Mouse (Mus musculus): ENCODE data around the gene Wdr44.
"Not testable (repeated sequence)": the region's sequence is repeated elsewhere in the genome, so short reads cannot be mapped to it uniquely, and the experiment has no call there.

The Wdr44 gene

DNA sequence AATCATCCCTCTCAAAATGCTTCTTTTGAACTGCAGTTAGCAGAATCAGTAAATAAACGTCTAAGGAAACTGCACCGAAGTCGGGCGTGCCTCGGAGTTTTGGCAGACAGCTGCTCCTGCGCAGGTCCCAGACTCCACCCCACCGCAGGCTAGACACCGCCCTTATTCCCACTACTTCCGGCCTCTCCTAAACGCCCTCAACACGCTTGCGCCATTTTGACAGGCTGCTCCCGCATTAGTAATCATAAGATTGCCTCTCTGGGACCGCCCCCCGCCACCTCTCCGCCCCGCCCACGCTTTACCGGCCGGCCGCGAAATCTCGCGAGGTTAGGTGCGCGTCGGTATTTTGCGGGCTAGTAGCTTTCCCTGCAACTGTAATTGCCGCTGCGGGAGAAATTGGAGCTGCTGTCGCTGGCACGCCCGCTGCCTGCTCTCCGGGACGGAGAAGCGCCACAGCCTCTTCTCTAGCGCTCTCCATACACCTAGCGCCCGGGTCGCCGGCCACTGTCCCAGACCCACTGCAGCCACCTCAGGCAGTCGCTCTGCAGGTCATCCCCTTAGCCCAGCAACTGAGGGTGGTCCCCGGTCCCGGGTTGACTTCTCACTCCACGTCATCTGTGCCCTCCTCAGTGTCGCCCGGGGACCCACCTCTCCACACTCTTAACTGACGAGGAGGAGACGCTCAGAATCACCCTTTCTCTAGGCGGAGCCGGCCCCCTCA is at the start of gene Wdr44:
Wdr44 (plus strand) TSS at position 330 of the 721 bp plus-strand sequence.
- DNase-seq (ENCODE audit: low spot score), result peak; percentile 94

DNA sequence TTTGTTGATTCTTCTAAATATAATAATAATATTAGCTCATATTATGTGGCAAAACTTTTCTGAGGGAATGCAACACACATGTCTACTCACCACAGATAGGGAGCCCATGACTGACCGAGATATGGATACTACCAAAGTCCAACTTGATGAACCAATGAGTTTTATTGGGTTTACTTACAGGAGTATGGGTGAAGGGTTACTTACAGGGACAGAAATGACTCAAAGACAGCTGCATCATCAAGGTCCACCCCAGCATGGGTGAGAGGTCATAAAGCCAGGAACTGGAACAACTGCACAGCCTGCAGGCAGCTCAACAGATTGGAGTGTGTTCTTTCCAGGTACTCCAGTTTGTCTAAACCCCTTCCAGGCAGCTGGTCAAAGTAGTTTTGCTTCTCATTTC is 44.5 kb upstream of the Wdr44 start:
- DNase-seq (ENCODE audit: low spot score), result no peak

DNA sequence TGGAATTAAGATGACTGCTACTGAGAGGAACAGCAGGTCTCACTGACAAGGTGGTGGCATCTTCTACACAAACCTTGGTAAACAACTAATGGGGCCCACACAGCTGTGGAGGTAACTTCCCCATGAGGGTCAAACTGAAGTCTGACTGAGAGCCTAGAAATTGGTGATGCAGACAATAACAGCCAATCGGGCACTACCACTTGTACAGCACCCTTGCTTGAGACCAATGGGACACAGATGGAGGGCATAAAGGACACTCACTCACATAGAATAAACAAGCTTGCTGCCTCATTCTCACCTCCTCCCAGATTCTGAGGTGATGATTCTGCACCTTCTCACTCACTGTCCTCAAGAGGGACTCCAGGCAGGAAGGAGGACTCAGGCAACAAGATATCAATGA is 30.6 kb upstream of the Wdr44 start:
- DNase-seq (ENCODE audit: low spot score), result no peak

GRCm38 (mm10) chrX:23673193-23673592 is 19.7 kb upstream of the Wdr44 start:
- DNase-seq (ENCODE audit: low spot score), result no peak

- no peak for DNase-seq (ENCODE audit: low spot score)
These were observed 17.4 kb upstream of the Wdr44 start for GRCm38 (mm10) chrX:23675450-23675849.

DNA sequence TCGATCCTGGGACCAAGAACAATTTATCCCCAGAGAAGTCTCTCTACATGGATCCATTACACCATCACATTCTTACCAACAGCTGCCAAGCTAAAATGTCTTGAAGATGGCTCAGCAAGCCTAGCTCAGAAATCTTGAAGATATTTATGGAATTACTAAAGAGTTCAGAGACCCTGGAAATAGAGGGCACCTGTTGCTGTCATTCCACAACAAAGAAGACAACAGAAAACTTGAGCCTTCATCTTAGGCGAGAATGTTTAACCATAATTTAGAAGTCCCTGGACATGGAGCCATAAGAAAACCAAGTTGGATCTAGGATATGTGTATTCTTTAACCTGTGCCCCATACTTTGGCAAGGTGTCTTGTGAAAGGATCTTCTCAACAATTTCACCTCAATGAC is 16.3 kb upstream of the Wdr44 start:
- DNase-seq (ENCODE audit: low spot score), result no peak

DNA sequence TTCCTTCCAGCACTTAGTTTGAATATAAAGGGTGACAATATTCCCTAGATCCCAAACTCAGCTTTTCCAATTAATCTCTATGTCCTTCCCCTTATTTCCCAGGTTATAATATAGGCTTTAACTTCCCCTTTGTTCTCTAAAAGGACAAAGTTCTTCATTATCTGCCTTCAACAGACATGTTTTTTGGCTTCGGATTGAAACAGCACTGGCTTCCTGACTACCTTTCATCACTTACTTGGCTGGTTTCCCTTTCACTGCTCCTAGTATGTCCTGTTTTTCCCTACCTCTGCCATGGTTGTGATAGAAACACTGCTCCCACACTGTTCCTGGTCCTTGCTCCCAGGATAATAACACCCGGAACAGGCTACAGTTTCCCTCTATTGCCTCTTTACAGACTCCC is 15.3 kb upstream of the Wdr44 start:
- DNase-seq (ENCODE audit: low spot score), result no peak

DNA sequence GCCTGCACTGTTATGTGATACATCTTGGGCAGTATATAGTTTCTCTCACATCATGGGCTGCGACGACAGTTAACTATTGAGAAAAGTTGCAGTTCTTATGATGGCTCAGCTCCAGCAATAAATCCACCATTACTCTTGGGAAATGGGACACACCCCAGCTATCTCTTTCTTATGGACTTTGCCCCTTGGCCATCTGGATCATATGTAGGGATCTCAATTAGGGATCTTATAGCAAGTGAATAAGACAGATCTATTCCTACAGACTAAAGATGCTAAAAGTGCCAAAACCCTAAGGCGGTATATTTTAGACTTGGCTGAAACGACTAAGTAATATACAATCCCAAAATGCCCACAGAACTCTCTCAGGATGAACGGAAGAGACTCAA is 522 bp upstream of the Wdr44 start:
- DNase-seq (ENCODE audit: low spot score), result peak; percentile 2

DNA sequence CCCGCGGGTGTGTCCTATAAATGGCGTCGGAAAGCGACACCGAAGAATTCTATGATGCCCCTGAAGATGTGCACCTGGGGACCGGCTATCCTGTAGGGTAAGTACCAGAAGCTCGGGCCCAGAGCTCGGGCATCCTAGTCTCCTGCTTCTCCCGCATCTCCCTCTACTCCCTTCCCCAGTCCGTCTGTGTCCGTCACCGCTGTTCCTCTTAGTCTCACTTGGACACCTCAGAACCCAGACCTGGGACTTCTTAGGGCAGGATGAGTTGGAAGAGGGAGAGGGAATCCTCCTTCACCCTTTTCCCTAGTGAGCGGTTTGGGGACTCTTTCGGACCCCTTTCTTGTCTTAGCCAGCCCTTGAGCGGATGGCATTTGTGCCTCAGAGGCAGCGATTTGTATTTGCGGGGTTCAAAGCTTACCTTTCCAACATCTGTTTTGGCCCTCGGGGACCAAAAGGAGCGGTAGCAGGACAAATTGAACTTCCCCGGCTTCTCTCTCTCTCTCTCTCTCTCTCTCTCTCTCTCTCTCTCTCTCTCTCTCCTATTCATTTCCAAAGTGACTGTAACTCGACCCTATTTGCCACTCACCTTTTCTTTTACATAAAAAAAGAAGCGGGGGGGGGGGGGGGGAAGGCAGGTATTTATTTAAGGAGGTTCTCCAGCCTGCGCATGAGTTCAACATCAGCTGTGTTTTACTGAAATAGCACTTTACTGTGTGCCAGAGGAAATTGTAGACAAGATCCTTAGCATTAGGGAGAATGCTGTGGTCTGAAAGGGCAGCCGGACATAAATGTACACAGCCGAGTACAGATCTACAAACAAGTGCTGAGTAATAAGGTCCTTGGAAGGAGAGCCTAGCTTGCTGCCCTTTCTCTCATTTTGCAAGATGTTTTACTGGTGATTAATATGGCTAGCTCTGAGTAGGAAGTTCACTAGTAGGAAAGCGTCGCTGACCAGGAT is 871 bp downstream of the Wdr44 start:
- no peak for DNase-seq (ENCODE audit: low spot score)

GRCm38 (mm10) chrX:23694588-23694987 is 1.7 kb downstream of the Wdr44 start:
- DNase-seq (ENCODE audit: low spot score), result no peak

DNA sequence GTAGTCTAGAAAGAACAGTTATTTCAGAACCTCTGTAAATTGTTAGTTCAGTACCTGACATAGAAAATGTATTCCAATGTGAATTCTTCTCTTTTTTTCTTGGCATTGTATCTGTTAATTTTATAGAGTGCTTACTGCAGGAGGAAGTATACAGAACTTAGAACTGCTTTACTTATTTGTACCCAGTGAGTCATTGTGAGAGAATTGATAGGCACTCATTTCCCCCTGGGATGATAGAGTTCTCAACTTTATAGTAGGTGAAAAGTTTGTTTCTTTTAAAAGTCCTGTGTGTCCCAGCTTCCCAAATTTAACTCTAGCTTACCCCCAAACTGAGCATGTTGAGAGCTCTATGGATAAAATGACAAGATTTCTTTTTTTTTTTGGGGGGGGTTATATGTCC is 2.3 kb downstream of the Wdr44 start:
- no peak for DNase-seq (ENCODE audit: low spot score)

GRCm38 (mm10) chrX:23697346-23697745 is 4.5 kb downstream of the Wdr44 start:
- no peak for DNase-seq (ENCODE audit: low spot score)

- no peak for DNase-seq (ENCODE audit: low spot score)
These were observed 6.2 kb downstream of the Wdr44 start for GRCm38 (mm10) chrX:23699023-23699422.

DNA sequence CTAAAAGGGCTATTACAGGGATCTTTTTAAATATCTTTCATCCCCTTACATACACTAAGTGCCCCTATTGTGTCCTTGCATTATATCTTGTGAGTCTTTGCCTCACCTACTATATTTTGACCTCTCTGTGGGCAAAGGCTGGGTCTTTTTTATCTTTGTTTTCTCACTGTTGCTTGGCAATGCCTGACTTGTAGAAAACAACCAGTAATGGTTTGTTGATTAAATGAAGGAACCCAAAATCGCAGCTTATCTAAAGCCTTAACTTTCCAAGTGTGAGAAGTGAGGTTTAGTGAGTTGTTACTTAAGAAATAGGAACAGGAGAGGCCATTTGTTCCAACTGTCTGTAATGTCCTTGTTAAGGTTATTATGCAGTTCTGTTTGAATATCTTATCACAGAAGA is 24.4 kb downstream of the Wdr44 start:
- no peak for DNase-seq (ENCODE audit: low spot score)

DNA sequence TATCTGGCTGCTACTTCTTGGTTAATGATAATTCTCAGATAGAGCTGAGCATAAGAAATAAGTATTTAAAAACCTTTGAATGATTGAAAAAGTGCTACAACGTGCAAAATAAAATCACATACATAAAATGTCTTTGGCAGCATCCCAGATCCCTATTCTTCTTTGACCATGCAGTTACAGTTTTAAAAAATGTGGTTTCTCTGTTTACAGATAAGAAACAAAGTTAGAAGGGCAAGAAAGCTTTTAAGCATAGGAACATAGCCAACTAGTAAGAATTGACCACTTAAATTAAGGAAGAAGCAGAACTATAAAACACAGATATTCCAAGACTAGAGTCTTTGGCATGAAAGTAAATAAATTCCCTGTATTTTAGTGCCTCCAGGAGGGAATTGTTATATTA is 34.6 kb downstream of the Wdr44 start:
- no peak for DNase-seq (ENCODE audit: low spot score)

GRCm38 (mm10) chrX:23754671-23755070 is 61.8 kb downstream of the Wdr44 start:
- DNase-seq (ENCODE audit: low spot score), result no peak

DNA sequence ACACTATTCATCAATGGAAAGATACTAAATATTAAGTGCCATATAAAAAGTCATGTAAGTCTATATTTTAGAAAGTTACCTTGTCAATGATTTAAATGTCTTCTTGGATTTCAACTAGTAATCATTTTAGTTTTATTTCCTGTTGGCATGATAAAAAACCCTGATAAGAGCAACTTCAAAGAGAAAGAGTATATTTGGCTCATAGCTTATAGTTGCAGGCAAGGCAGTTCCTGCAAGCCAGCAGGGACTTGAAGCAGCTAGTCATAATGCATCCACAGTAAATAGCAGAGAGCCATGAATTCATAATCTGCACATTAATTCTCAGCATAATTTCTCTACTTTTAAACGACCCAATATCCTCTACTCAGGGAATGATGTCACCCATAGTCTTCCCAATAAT is 75.0 kb downstream of the Wdr44 start:
- no peak for DNase-seq (ENCODE audit: low spot score)

DNA sequence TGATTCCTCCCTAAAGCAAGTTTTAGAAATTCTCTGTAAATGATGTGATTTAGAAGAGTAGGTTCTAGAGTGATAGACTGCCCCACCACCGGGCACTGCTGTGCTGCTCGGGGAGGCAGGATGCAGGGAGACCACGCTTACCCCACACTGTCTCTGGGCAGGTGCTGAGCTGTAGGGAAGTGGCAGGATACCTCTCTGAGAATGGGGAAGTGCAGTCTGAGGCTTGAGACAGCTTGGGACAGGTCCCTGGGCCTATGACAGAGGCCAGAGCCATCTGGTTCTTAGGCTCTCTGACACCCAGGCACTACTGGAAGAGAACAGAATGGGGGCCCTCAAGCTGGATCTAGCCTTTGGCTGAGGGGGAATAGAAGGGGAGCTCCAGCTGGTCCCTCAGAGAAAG is 114.3 kb downstream of the Wdr44 start:
- no peak for DNase-seq (ENCODE audit: low spot score)

DNA sequence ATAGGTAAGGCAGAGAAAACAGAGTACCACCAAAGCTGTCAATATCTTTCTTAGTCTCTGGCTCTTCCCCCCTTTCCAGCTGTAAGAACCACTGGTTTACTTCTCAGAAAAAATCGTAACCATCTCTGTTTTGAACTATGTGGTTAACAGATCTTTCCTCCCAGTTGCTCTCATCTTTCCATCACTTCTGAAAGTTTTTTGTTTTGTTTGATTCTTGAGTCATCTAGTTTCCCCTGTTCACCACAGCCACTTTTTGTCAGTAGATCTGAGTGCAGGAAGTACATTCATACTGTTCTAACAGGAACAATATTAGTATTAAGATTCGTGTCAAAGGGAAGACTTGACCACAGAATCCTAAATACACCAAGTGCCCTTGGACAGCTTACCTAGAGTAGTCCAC is 117.5 kb downstream of the Wdr44 start:
- DNase-seq (ENCODE audit: low spot score), result no peak

DNA sequence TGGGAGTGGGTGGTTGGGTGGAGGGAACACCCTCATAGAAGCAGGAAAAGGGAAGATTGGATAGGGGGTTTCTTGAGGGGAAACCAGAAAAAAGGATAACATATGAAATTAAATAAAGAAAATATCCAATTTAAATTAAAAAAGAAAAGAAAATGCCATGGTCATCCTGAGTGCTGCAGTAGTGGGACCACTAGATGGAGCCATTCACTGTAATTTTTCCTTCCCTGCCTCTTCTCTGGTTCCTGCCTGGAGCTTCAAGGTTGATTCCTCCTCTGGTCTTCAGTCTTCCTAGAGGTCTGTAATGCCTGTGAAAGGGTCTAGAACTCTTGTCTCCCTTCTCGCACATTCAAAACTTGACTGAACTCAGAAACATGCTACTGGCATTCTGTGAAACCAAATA is 120.4 kb downstream of the Wdr44 start:
- not testable (repeated sequence) for DNase-seq (ENCODE audit: low spot score)

DNA sequence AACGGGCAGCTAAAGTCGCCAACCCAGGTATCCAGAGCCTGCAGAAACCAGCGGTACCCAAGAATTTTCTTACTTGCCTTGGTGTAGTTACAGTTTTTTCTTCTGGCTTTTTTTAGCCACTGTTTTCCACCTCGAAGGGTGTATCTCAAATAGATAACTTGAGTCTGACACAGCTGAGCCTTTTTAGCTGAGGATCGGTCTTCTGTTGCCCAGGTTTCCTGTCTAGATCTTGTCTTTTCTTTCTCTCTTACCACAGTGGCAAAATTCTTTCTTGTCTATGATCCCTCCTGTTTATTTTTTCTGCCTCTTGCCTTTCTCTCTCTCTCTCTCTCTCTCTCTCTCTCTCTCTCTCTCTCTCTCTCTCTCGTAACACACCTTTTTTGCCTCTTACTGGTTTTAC is 130.0 kb downstream of the Wdr44 start:
- not testable (repeated sequence) for DNase-seq (ENCODE audit: low spot score)

GRCm38 (mm10) chrX:23823398-23824023 is 130.7 kb downstream of the Wdr44 start:
- no peak for DNase-seq (ENCODE audit: low spot score)

DNA sequence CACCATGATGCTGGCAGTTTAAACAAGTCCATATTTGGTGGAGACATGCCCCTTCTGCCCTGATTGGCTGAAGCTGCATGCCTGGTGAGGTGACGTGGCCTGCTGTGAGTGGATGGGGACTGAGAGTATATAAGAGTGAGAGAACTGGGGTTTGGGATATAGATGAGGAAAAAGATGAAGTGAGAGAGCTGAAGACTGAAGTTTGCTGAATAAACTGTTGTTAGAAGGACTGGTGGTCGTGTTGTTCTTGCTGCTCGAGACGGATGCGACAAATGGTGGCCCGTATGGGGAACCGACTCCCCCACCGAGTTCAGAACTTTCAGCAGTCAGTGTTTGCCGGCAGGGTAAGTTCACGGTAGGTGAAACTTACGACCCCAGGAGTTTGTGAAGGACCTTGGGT is 140.9 kb downstream of the Wdr44 start:
- DNase-seq (ENCODE audit: low spot score), result not testable (repeated sequence)

All from testis, postnatal 14 days (tissue).